Mouse (Mus musculus) olfactory bulb, adult 2 months (tissue): ENCODE results near the gene Nmur2. TPM values are rescaled to one million over a fixed set of nuclear protein-coding genes. Genes with fewer than 3 reads are reported as not detected.

Source experiments
- H3K27ac ChIP-seq: fragments of 200-500 bp; 2 replicates; pipeline ENCODE4 v1.5.1; 2012; ENCODE audit warnings: low read depth, low read length; ENCODE audit not compliant: insufficient read depth
- H3K4me1 ChIP-seq: fragments of 200-500 bp; 2 replicates; pipeline ENCODE4 v1.6.1; 2012; ENCODE audit warnings: low read length; ENCODE audit not compliant: control insufficient read depth, insufficient read depth
- H3K4me3 ChIP-seq: fragments of 200-500 bp; 2 replicates; pipeline ENCODE4 v1.5.1; 2012; ENCODE audit warnings: mild to moderate bottlenecking, low read depth, low read length, moderate library complexity; ENCODE audit not compliant: insufficient read depth
- CTCF ChIP-seq: fragments of 200-500 bp; IDR thresholded peaks from 2 replicates; pipeline ENCODE4 v1.5.1; 2012; ENCODE audit warnings: low read depth, mild to moderate bottlenecking, low read length, moderate library complexity; ENCODE audit not compliant: insufficient read depth
- POLR2A ChIP-seq: fragments of 200-500 bp; IDR thresholded peaks from 2 replicates; pipeline ENCODE4 v1.6.1; 2012; ENCODE audit warnings: mild to moderate bottlenecking, low read depth, low read length, moderate library complexity; ENCODE audit not compliant: insufficient read depth
- WGBS: fragments of 180-500 bp; shearing (Covaris S2); methylation state at CpG from one replicate; pipeline ENCODE4 v1.1.7; 2018; 5-methylcytosine and 5-hydroxymethylcytosine counted together
- polyA plus RNA-seq: library from polyadenylated mRNA; stranded (reverse); fragments of >200 nt; gene quantifications from 2 replicates; pipeline ENCODE4 v1.2.4, GENCODE M21; 2012; ENCODE audit warnings: low replicate concordance; ENCODE audit not compliant: missing spikeins, insufficient read depth, insufficient read length

Nmur2 gene
- polyA plus RNA-seq, 1 experiment, result not detected

- peaks cover 16% of the 10 kb centered on the region for H3K4me1 ChIP-seq
- H3K4me3 ChIP-seq, result no peak overlapping the region
- peak overlapping the region; percentile 41 for H3K27ac ChIP-seq
- no peak for TF ChIP-seq CTCF
- no peak for TF ChIP-seq POLR2A
- 17% methylated on average over 10 of the region's 10 CpGs for WGBS
Measured at GRCm38 (mm10) chr11:56025746-56026570, 14.9 kb downstream of the Nmur2 start.

- TF ChIP-seq CTCF, result no peak
- TF ChIP-seq POLR2A, result no peak
- Histone ChIP-seq H3K27ac (no peak overlapping the region), H3K4me1 (no peaks in the 10 kb centered on the region), H3K4me3 (no peak overlapping the region)
- 49% methylated on average over 9 of the region's 9 CpGs for WGBS
Measured at GRCm38 (mm10) chr11:56013510-56014057, 27.2 kb downstream of the Nmur2 start.

- TF ChIP-seq CTCF (no peak), POLR2A (no peak)
- H3K4me3 ChIP-seq, result no peak overlapping the region
- H3K4me1 ChIP-seq, result peaks cover 2% of the 10 kb centered on the region; the same call in 1 of the 2 replicates
- WGBS, result 71% methylated on average over 2 of the region's 2 CpGs
- no peak overlapping the region for H3K27ac ChIP-seq
Measured at GRCm38 (mm10) chr11:56012396-56012795, 28.4 kb downstream of the Nmur2 start.

GRCm38 (mm10) chr11:56008277-56008676 is 32.5 kb downstream of the Nmur2 start:
- 9% methylated on average over 3 of the region's 3 CpGs for WGBS
- no peak for TF ChIP-seq POLR2A
- TF ChIP-seq CTCF, result no peak
- H3K4me1 ChIP-seq, result peaks cover 2% of the 10 kb centered on the region; the same call in 1 of the 2 replicates
- no peak overlapping the region for H3K4me3 ChIP-seq
- peak overlapping the region; percentile 42; the same call in 1 of the 2 replicates for H3K27ac ChIP-seq

- TF ChIP-seq CTCF, result no peak
- no peak for TF ChIP-seq POLR2A
- Histone ChIP-seq H3K27ac (no peak overlapping the region), H3K4me1 (no peaks in the 10 kb centered on the region), H3K4me3 (no peak overlapping the region)
- 68% methylated on average over 1 of the region's 1 CpGs for WGBS
Measured at GRCm38 (mm10) chr11:55992799-55993198, 48.0 kb downstream of the Nmur2 start.

- no peaks in the 10 kb centered on the region for H3K4me1 ChIP-seq
- TF ChIP-seq CTCF (no peak), POLR2A (no peak)
- H3K4me3 ChIP-seq, result no peak overlapping the region
- 32% methylated on average over 3 of the region's 3 CpGs for WGBS
- H3K27ac ChIP-seq, result no peak overlapping the region
Measured at GRCm38 (mm10) chr11:55992148-55992547, 48.7 kb downstream of the Nmur2 start.

- 7% methylated on average over 8 of the region's 8 CpGs for WGBS
- no peak overlapping the region for H3K4me3 ChIP-seq
- H3K4me1 ChIP-seq, result no peaks in the 10 kb centered on the region
- no peak overlapping the region for H3K27ac ChIP-seq
- TF ChIP-seq POLR2A (no peak), CTCF (peak; percentile 49)
Measured at GRCm38 (mm10) chr11:55991505-55992066, 49.2 kb downstream of the Nmur2 start.

GRCm38 (mm10) chr11:55984643-55985042 is 56.2 kb downstream of the Nmur2 start:
- TF ChIP-seq CTCF, result no peak
- no peak for TF ChIP-seq POLR2A
- Histone ChIP-seq H3K4me3 (no peak overlapping the region), H3K4me1 (no peaks in the 10 kb centered on the region), H3K27ac (no peak overlapping the region)
- WGBS, result 80% methylated on average over 3 of the region's 3 CpGs

- Histone ChIP-seq H3K4me1 (no peaks in the 10 kb centered on the region), H3K4me3 (no peak overlapping the region), H3K27ac (no peak overlapping the region)
- WGBS, result 68% methylated on average over 1 of the region's 1 CpGs
- TF ChIP-seq CTCF (no peak), POLR2A (no peak)
Measured at GRCm38 (mm10) chr11:55981656-55982055, 59.2 kb downstream of the Nmur2 start.
